Mouse (Mus musculus): ENCODE measurements around the gene Ccdc40. TPM values are rescaled to one million over a fixed set of nuclear protein-coding genes. Genes with fewer than 3 reads are reported as not detected.

The Ccdc40 gene
- polyA plus RNA-seq (2016; fragmentation: Nextera tagmentation; extraction: Ambion mirVana): 4.6 and 9.3 TPM in 2 replicates

- Histone ChIP-seq H3K36me3 (no peaks in the 10 kb centered on the region), H3K4me1 (peaks cover 37% of the 10 kb centered on the region), H3K27ac (peak within 1 kb of the TSS; percentile 92), H3K27me3 (ENCODE audit: insufficient read depth, poor library complexity, severe bottlenecking) (peaks cover 6% of the 10 kb centered on the region; the same call in 1 of the 2 replicates), H3K4me3 (peak within 1 kb of the TSS; percentile 85), H3K9me3 (no peaks in the 10 kb centered on the region)
- under 1% methylated on average over 64 of the region's 66 CpGs for WGBS
- peak; percentile 88 for DNase-seq (ENCODE audit: low spot score)
Observed at GRCm38 (mm10) chr11:119228091-119228781, at the start of gene Ccdc40, which contains the start of gene Tbc1d16. TSS of gene Ccdc40 (plus strand) at chr11:119228572. TSS of gene Tbc1d16 (minus strand) at chr11:119228499.

GRCm38 (mm10) chr11:119180824-119181582 lies 47.4 kb upstream of the Ccdc40 start:
- no peaks in the 10 kb centered on the region for H3K36me3 ChIP-seq
- H3K4me3 ChIP-seq: no peak overlapping the region
- no peak for DNase-seq (ENCODE audit: low spot score)
- H3K27me3 ChIP-seq (ENCODE audit: insufficient read depth, poor library complexity, severe bottlenecking): no peaks in the 10 kb centered on the region
- H3K4me1 ChIP-seq: peaks cover 31% of the 10 kb centered on the region
- H3K9me3 ChIP-seq: no peaks in the 10 kb centered on the region
- no peak overlapping the region for H3K27ac ChIP-seq
- WGBS: 82% methylated on average over 14 of the region's 14 CpGs

GRCm38 (mm10) chr11:119181861-119182395 lies 46.4 kb upstream of the Ccdc40 start:
- no peaks in the 10 kb centered on the region for H3K9me3 ChIP-seq
- peaks cover 25% of the 10 kb centered on the region for H3K4me1 ChIP-seq
- DNase-seq (ENCODE audit: low spot score): no peak
- no peaks in the 10 kb centered on the region for H3K27me3 ChIP-seq (ENCODE audit: insufficient read depth, poor library complexity, severe bottlenecking)
- no peak overlapping the region for H3K4me3 ChIP-seq
- no peak overlapping the region for H3K27ac ChIP-seq
- no peaks in the 10 kb centered on the region for H3K36me3 ChIP-seq
- WGBS: 84% methylated on average over 12 of the region's 12 CpGs

GRCm38 (mm10) chr11:119183684-119184310 lies 44.6 kb upstream of the Ccdc40 start:
- WGBS: 67% methylated on average over 15 of the region's 15 CpGs
- DNase-seq (ENCODE audit: low spot score): no peak

GRCm38 (mm10) chr11:119186381-119186780 lies 42.0 kb upstream of the Ccdc40 start:
- Histone ChIP-seq H3K27me3 (ENCODE audit: insufficient read depth, poor library complexity, severe bottlenecking) (no peaks in the 10 kb centered on the region), H3K9me3 (no peaks in the 10 kb centered on the region), H3K36me3 (no peaks in the 10 kb centered on the region), H3K27ac (no peak overlapping the region), H3K4me3 (no peak overlapping the region), H3K4me1 (peaks cover 57% of the 10 kb centered on the region)
- DNase-seq (ENCODE audit: low spot score): no peak
- WGBS: 79% methylated on average over 3 of the region's 3 CpGs

More at GRCm38 (mm10) chr11:119183684-119184310, 44.6 kb upstream of the Ccdc40 start:
- H3K27me3 ChIP-seq (ENCODE audit: insufficient read depth, poor library complexity, severe bottlenecking): no peaks in the 10 kb centered on the region
- no peaks in the 10 kb centered on the region for H3K9me3 ChIP-seq
- no peak overlapping the region for H3K4me3 ChIP-seq
- peaks cover 43% of the 10 kb centered on the region for H3K4me1 ChIP-seq
- H3K27ac ChIP-seq: no peak overlapping the region
- no peaks in the 10 kb centered on the region for H3K36me3 ChIP-seq

- Histone ChIP-seq H3K4me1 (peaks cover 57% of the 10 kb centered on the region), H3K27me3 (ENCODE audit: insufficient read depth, poor library complexity, severe bottlenecking) (peaks cover 6% of the 10 kb centered on the region; the same call in 1 of the 2 replicates), H3K36me3 (no peaks in the 10 kb centered on the region), H3K27ac (0 out of 2 replicates have a peak overlapping the region, but pooled peaks have one; percentile 48), H3K4me3 (no peak overlapping the region), H3K9me3 (no peaks in the 10 kb centered on the region)
- DNase-seq (ENCODE audit: low spot score): peak; percentile 86
- 49% methylated on average over 25 of the region's 25 CpGs for WGBS
Observed at GRCm38 (mm10) chr11:119186989-119187799, 41.2 kb upstream of the Ccdc40 start.

GRCm38 (mm10) chr11:119187800-119188197 lies 40.6 kb upstream of the Ccdc40 start:
- Histone ChIP-seq H3K9me3 (no peaks in the 10 kb centered on the region), H3K27ac (no peak overlapping the region), H3K4me3 (no peak overlapping the region), H3K4me1 (peaks cover 55% of the 10 kb centered on the region), H3K27me3 (ENCODE audit: insufficient read depth, poor library complexity, severe bottlenecking) (peaks cover 6% of the 10 kb centered on the region; the same call in 1 of the 2 replicates), H3K36me3 (no peaks in the 10 kb centered on the region)
- 60% methylated on average over 10 of the region's 10 CpGs for WGBS
- no peak for DNase-seq (ENCODE audit: low spot score)

- no peak overlapping the region for H3K27ac ChIP-seq
- WGBS: 66% methylated on average over 6 of the region's 6 CpGs
- peaks cover 6% of the 10 kb centered on the region; the same call in 1 of the 2 replicates for H3K27me3 ChIP-seq (ENCODE audit: insufficient read depth, poor library complexity, severe bottlenecking)
- H3K9me3 ChIP-seq: no peaks in the 10 kb centered on the region
- no peak overlapping the region for H3K4me3 ChIP-seq
- DNase-seq (ENCODE audit: low spot score): no peak
- peaks cover 49% of the 10 kb centered on the region for H3K4me1 ChIP-seq
- H3K36me3 ChIP-seq: no peaks in the 10 kb centered on the region
Observed at GRCm38 (mm10) chr11:119188389-119188788, 40.0 kb upstream of the Ccdc40 start.

- no peak for DNase-seq (ENCODE audit: low spot score)
Observed at GRCm38 (mm10) chr11:119189319-119189718, 39.1 kb upstream of the Ccdc40 start.

GRCm38 (mm10) chr11:119190498-119190897 lies 37.9 kb upstream of the Ccdc40 start:
- peaks cover 6% of the 10 kb centered on the region; the same call in 1 of the 2 replicates for H3K27me3 ChIP-seq (ENCODE audit: insufficient read depth, poor library complexity, severe bottlenecking)

More at GRCm38 (mm10) chr11:119189319-119189718, 39.1 kb upstream of the Ccdc40 start:
- Histone ChIP-seq H3K27ac (no peak overlapping the region), H3K4me1 (peaks cover 41% of the 10 kb centered on the region), H3K27me3 (ENCODE audit: insufficient read depth, poor library complexity, severe bottlenecking) (peaks cover 6% of the 10 kb centered on the region; the same call in 1 of the 2 replicates), H3K9me3 (no peaks in the 10 kb centered on the region), H3K36me3 (no peaks in the 10 kb centered on the region), H3K4me3 (no peak overlapping the region)
- WGBS: 81% methylated on average over 3 of the region's 3 CpGs

GRCm38 (mm10) chr11:119191606-119192081 lies 36.7 kb upstream of the Ccdc40 start:
- H3K9me3 ChIP-seq: no peaks in the 10 kb centered on the region
- H3K4me1 ChIP-seq: peaks cover 36% of the 10 kb centered on the region
- 76% methylated on average over 9 of the region's 9 CpGs for WGBS
- no peak overlapping the region for H3K27ac ChIP-seq
- peaks cover 6% of the 10 kb centered on the region; the same call in 1 of the 2 replicates for H3K27me3 ChIP-seq (ENCODE audit: insufficient read depth, poor library complexity, severe bottlenecking)
- H3K36me3 ChIP-seq: no peaks in the 10 kb centered on the region
- no peak overlapping the region for H3K4me3 ChIP-seq
- no peak for DNase-seq (ENCODE audit: low spot score)

More at GRCm38 (mm10) chr11:119190498-119190897, 37.9 kb upstream of the Ccdc40 start:
- Histone ChIP-seq H3K4me3 (no peak overlapping the region), H3K27ac (peak overlapping the region; percentile 53), H3K4me1 (peaks cover 36% of the 10 kb centered on the region), H3K9me3 (no peaks in the 10 kb centered on the region), H3K36me3 (no peaks in the 10 kb centered on the region)
- 33% methylated on average over 11 of the region's 11 CpGs for WGBS
- DNase-seq (ENCODE audit: low spot score): no peak

All from heart, embryonic 10.5 days (tissue).